Mouse (Mus musculus): ENCODE measurements at regions not wholly inside any gene's neighbourhood (a gene's known extent, or its start where the extent isn't known, plus 50 kb on each side); places are given as distances from the start of the nearest gene placed in this dataset.

GRCm38 (mm10) chr4:105449046-105449860 is 292.1 kb downstream of the Plpp3 start:
- TF ChIP-seq CTCF (conservative IDR thresholded peaks at IDR 0.05; ENCODE audit: insufficient read depth, insufficient read length, low read depth, low read length) = no peak
- TF ChIP-seq POLR2A (IDR thresholded peaks at IDR 0.05; ENCODE audit: low read depth, low read length) = no peak
